Mouse (Mus musculus) frontal cortex, postnatal 14 days (tissue): Measurements from ENCODE around the gene Apol9a.
A peak's percentile ranks its signal among the peaks of the same experiment; 100 is the strongest.

Experiments
- DNase-seq, 2 experiments: peaks; one replicate each; pipeline ENCODE4 v3.0.0; 2022; ENCODE audit warnings: low spot score in 2 of 2

The Apol9a gene

DNA sequence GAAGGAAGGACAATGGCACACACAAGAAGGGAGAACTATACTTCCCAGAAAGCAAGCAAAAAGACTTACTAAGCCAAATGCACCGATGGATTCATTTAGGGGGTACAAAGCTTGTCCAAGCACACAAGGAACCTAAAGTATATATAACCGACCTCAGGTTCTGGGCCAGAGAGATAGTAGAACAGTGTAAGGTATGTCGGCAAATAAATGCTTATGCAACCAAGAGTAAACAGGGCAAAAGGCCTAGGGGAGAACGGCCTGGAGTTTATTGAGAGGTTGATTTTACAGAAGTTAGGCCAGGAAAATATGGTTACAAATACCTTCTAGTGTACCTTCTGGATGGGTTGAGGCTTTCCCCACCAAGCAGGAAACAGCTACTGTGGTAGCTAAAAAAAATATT, 33.5 kb downstream of the Apol9a start:
- DNase-seq = no peak

DNA sequence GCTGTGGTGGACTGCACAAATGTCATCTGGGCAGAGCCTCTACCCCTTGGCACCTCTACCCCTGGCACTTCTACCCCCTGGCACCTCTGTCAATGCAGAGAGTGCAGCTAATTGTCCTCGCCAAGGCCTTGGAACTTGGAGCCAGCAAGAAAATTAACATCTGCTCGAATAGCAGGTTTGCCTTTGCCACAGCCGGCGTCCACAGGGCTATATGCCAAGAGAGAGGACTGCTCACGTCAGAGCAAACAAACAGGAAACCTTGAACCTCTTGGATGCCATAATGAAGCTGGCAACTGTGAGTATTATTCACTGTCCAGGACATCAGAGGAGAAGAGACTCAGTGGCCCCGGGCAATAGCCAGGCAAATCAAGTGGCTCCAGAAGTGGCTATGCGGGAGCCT, 34.0 kb downstream of the Apol9a start:
- no peak for DNase-seq

DNA sequence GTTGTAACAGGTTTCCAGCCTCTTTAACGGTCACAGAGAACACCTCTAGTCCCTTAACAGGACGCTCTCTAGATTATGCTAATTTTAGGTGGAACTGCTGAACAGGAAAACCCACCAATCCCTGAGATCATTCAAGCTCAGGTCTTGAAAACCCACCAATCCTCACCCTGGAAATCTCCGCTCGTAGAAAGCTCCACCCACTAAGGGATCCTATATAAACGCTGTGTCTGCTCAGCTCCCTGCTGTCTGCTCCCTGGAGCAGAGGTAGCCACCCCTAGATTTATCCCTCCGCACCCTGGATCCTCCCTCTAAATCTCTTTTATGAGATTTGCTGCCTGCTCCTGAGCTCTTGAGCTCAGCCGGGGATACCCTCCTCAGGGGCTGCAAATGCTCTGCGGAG, 40.3 kb downstream of the Apol9a start:
- no peak for DNase-seq

DNA sequence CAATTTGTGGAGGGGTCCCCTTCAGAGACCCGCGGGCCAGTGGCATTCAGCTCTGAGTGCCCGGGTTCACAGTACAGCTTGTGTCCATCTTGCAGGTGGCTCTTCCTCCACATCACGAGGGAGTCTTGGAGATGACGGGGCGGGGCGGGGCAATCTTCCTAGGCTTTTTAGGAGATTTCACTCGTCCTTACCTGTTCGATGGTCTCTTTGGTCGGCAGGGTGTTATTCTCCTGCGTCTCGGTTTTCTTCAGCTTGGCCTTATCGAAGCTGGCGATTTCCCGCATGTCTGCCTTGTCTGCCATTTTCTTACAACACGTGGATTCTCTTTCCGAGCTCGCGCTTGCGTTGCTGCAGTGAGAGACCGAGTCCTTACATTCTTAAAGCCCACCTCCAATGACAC, 41.0 kb downstream of the Apol9a start:
- no peak for DNase-seq

DNA sequence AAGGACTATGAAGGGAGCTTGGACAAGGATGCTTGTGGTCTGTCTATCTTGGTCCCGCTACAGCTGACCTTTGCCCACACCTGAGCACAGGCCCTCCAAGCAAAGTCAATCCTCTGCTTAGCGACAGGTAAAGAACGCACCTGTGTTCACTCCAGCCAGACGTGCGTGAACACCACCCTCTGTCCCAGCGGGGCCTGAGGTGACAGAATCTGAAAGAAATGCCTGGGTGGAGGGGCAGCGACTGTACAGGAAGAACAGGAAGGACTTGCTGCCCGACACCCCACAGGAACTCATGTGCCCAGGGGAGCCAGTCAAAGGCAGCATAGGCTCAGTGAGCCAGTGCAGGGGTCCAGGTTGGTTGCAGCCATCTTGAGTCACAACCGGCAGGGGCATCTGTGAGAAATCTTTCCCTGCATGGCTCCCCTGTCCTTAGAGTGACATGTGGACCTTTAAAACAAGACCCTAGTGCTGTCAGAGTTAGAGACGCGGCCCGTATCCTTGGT, 42.1 kb downstream of the Apol9a start:
- no peak for DNase-seq

DNA sequence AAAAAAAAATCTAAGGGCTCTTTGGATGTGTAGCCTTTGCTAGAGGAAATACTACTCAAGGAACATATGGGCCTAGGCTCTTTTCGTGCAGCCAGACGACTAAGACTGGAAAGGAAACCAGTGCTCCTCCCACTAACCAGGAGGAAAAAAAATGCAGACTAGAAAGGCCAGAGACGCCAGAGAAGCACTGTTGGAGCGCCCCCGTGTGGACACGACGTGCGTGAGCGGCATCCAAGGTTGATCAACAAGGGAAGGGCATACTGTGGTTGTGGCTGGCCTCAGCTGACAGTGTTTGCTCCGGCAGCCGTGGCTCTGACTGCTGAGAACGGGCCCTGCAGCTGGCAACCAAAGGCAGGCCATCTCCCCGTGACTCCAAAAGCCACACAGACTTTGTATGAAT, 42.8 kb downstream of the Apol9a start:
- DNase-seq = peak; percentile 91 to 96

DNA sequence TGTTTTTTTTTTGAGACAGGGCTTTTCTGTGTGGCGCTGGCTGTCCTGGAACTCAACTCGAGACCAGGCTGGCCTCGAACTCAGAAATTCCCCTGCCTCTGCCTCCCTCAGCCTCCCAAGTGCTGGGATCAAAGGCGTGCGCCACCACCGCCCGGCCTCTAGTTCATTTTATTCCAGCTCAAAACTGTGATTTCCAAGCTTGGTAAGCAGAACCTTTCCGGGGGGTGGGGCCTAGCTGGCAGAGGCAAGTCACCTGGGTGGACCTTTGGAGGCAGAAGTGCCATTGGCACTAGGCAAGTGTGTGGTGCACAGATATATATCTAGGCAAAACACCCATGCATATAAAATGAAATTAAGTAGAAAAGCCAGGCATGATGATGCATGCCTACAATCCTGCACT, 43.4 kb downstream of the Apol9a start:
- no peak for DNase-seq

DNA sequence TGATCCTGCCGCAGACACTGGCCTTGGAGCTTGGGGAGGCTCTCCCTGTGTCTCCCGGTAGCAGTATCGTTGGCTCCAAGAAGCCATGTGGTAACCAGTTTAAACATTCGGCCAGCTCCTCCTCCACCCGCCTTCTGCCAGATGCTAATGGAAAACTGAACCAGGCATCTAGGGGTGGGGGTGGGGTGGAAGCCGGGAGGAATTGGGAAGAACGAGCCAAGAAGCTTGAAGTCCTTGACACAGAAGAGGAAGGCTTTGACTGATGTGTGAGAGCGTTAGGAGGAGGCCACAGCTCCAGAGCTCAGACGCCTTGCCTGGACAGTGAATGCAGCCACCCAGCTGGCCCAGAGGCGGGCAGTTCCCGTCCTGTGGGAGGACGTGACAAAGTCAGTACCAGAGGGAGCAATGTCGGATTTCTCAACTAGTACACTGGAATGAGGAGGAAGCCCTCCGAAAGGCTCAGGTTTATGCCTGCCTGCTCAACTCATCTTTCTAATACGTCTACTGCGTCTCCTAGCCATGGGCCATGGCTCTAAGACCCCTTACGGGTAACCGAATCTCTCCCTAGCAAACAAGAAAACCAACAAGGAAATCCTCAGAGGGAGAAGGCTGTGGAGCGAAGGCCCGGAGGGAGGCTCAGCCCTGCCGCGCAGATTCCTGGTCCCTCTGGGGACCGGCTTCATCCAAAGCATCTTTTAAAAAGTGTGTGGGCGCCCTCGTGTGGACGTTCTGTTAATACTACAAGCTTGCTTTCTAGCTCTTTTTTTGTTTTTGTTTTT, 44.0 kb downstream of the Apol9a start:
- peak; percentile 64 to 78 for DNase-seq

DNA sequence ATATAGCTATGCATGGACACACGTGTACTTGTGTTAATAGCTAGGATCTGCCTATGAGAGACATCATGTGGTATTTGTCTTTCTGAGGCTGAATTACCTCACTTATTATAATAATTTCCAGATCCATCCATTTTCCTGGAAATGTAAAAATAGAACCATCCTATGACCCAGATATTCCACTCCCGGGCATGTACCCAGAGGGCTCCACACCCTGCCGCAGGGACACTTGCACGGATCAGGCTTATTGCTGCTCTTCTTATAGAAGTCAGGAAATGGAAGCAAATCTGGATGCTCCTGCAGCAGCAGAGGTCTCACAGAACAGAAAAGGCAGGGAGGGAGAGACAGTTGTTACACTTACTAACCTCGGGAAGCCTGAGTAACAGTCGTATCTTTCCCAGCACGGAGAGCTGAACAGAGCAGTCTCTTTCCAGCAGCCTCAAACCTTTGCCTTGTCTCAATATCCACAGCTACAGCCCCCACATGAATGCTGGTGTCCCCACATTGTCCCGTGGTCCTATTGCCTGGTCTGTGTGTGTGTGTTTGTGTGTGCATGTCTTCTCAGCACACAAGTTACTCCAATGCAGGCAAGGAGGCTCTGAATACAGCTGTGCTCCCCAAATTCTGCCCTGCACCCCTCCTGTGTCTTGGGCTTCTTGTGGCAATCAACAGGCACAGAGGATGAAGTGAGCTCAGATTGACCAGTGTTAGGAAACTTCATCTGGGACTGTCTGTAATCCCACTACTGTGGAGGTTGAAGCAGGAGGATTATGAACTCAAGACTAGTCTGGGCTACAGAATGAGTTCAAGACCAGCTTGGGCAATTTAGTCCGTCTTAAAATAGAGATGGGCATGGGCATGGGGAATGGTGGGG, 45.0 kb downstream of the Apol9a start:
- no peak for DNase-seq

DNA sequence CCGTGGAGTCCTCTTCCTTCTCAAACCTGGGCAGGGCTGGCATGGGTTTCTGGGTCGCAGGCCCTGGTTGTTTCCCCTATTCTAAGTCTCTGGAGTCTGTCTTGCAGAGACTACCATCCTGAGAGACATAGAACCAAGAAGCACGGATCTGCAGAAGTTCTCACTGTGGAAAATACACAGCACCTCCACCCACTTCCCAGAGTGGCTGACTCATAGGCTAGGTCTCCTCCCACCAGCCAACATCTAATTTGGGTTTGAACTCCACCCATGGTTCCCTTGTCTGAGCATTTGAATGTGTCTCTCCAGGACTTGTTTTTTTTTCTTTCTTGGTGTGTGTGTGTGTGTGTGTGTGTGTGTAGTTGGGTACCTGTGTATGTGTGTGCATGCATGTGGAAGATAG, 46.9 kb downstream of the Apol9a start:
- no peak for DNase-seq

DNA sequence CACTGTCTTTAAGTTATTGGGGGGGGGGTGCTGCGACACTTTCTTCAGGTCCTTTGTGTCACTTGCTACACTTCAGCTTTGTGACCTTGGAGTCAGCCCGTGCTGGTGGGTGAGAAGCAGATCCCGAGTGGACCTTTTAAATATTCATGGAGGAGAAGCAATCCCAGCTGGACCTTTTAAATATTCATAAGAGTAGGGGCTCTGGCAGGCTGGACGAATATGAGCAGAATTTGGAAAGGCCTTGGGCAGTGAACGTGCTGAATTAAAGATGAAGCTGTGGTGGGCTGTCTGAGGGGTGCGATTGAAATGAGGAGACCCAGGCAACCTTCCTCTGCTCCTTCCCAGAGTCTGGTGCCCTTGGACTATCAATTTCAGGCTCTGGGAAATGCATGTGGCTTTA, 47.4 kb downstream of the Apol9a start:
- DNase-seq = no peak

DNA sequence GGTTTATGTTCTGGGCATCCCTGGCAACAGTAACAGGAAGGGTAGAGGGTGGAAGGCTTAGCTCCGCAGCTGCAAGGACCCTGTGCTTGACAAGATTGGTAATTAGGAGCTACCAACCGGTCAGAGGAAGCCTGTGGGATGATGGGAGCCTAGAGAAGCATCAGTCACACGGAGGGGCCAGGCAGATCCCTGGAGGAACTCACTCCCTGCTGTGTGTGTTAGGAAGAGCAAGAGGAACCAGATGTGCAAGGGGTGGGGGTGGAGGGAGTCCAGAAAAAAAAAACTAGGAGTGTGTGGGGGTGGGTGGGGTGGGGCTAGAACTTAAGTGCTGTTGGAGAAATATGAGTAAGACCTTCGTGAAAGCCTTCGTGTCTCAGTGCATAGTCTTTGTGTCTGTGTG, 48.0 kb downstream of the Apol9a start:
- no peak for DNase-seq

DNA sequence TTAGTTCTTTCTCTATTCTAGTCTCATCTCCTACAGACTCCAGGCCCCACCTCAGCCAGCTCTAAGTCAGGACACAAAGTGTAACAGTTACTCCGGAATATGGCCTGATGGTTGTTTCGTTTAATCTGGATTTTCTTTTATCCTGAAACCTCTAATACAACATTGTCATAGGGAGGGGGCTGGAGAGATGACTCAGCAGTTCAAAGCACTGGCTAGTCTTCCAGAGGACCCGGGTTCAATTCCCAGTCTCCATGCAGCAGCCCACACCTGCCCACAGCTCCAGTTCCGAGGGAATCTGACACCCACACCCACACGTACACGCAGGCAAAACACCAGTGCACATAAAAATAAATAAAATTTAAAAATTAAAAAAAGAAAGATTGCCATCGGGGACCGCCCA, 51.0 kb downstream of the Apol9a start:
- DNase-seq = no peak

DNA sequence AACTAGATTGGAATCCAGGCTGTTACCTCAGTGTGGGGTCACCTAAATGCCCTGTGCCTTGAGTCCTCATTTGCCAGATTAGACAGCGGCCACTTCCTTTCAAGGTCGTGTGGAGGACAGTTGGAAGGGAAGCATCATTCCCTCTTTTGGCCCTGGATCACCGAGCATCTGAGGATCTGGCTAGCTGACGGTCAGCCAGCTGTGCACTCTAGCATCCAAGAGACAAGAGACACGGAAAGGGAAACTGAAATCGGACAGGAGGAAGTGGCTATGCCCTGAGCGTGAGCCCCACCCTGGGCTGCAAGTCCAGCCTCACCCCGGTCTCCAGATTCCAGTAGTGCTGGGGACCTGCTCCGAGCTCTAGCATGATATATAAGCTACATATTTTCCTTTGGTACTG, 51.4 kb downstream of the Apol9a start:
- DNase-seq = no peak

DNA sequence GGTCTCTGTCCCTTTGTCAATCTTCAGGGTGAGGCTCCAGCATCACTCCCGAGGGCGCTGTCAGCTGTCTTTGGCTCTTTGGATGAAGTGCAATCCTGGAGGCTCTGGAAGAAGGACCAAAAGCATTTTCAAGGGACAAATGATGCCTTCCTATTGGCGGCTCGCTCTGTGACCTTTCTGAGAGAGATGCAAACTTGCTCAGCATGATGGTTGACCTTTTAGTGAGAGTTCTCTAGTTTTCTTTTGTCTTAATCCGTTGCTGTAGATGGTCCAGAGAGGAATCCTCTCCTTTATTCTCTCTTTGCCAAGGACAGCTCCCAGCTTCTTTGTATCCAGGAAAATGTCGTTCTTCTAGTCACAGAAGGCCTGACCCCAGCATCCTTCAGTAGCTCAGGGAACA, 51.9 kb downstream of the Apol9a start:
- no peak for DNase-seq

DNA sequence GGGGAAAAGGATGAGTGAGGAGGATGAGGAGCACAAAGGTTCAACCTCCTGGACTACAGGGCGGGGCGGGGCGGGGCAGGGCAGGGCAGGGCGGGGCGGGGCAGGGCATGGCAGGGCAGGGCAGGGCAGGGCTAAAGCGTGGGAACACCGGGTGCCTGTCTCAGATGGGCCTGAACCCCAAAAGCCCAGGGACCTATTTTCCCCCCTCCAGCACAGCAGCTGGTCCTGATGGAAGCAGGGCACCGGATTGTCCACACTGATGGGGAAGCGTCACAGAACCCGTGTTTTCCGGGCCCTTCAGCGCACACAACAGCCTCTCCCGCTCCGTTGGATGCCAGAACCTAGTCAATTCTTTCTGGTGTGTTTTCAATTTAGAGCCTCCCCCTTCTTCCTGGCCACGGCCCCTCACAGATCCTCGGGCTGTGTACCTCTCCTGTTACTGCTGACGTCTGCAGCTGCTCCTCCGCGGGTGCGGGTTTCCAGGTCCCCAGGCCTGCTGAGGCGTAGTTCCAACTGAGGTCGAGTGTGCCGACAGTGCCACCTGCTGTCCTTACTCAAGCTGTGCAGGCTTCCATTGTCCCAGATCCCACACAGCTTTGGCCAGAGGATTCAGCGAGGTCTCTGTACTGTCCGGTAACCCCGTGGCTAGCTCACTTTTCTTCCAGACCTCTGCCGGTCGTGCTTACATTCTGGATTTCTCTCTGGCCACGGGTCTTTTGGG, 52.5 kb downstream of the Apol9a start:
- DNase-seq = peak; percentile 79 to 83

DNA sequence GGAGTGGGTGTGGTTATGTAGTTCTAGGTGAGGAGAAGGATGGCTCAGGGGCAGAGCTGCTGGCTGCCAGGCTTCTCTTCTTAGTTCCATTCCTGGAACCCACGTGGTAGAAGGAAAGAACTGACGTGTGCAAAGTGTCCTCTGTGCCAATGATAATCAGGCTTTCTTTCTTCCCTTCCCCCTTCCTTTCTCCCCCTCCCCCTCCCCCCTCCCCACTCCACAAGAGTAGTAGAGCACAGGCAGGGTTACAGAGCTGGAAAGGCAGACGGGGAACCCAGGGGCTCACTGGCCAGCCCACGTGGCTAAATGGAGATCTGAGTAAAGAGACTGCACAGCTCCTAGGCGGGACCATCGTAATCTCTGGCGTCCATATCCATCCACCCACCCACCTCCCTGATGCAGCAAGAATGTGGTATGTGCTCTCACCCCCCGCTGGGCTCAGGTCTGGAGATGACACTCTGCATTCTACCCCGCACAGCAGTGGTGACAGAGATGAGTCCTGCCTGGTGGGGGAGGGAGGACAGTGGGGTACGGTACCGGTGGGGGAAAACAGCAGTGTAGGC, 54.6 kb downstream of the Apol9a start:
- DNase-seq = peak in 1 of 2 experiments; percentile 39

DNA sequence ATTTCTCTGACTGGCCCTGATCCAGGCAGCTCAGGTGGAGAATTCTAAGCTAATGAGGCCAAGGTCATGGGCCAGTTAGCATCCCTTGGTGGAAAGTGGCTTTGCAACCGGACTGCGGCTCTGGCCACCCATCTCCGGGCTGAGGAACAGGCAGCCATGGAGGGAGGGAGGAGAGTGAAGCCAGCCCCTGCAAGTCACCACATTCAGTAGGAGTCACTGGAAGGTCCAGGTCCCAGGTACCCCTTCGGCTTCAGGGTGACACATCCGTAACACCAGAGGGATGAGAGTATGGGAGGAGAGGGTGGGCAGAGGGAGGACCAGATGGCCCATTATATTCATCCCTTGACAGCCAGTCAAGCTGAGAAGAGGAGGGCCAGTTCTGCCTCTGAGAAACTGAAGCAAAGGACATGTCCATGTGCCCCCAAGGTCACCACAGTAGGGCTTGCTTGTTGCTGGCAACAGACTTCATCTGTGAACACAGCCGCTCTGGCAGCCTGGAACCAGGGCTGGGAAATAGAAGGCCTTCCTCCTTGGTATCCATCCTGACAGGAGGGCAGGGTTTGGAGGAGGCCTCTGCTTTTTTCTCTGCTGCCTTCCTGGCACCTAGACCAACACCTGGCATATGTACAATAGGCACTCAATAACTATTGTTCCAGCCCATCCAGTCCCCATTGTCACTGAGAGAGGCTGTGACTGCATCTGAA, 55.9 kb downstream of the Apol9a start:
- DNase-seq = no peak

DNA sequence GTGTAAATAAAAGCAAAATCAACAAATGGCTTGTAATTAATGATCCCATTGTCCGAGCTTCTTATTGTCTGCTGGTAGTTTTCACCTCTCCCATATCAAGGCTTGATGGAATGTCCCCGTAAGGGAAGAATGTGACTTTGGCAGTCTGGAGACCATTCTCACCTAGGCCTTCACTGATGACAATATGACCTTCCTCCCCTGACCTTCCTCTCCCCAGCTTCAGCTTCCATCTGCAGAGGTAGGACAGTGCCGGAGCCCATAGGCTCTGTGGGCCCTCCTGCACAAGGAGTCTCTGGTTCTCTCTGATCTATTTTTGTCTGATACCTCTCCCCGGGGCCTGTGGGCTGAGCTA, 56.5 kb downstream of the Apol9a start:
- no peak for DNase-seq
